Mouse (Mus musculus) lung, embryonic 14.5 days (tissue): ENCODE results near the gene Klhl40. TPM values are rescaled to one million over a fixed set of nuclear protein-coding genes. Genes with fewer than 3 reads are reported as not detected.

ENCODE experiments used
- ATAC-seq: fragments of 200-750 bp; cut with Nextera tagmentation; 2 replicates; pipeline ENCODE4 v1.8.0; 2017; ENCODE audit warnings: mild to moderate bottlenecking, moderate TSS enrichment, moderate library complexity; ENCODE audit not compliant: insufficient read depth
- DNase-seq: peaks from one replicate; pipeline ENCODE4 v3.0.0-alpha.2; 2015
- H3K27ac ChIP-seq: fragments of 300-500 bp; sonication (generic); 2 replicates; pipeline ENCODE4 v1.5.1; 2014; ENCODE audit warnings: low read depth, mild to moderate bottlenecking, moderate library complexity
- H3K27me3 ChIP-seq: fragments of 300-500 bp; sonication (generic); 2 replicates; pipeline ENCODE4 v1.6.1; 2014; ENCODE audit warnings: low read length, control low read depth; ENCODE audit not compliant: insufficient read depth
- H3K36me3 ChIP-seq: fragments of 300-500 bp; sonication (generic); 2 replicates; pipeline ENCODE4 v1.6.1; 2014; ENCODE audit warnings: control low read depth; ENCODE audit not compliant: insufficient read depth
- H3K4me1 ChIP-seq: fragments of 300-500 bp; sonication (generic); 2 replicates; pipeline ENCODE4 v1.6.1; 2014; ENCODE audit warnings: antibody characterized with exemption, control low read depth; ENCODE audit not compliant: insufficient read depth
- H3K4me2 ChIP-seq: fragments of 300-500 bp; sonication (generic); 2 replicates; pipeline ENCODE4 v1.6.1; 2014; ENCODE audit warnings: mild to moderate bottlenecking
- H3K4me3 ChIP-seq: fragments of 300-500 bp; sonication (generic); 2 replicates; pipeline ENCODE4 v1.5.1; 2014; ENCODE audit warnings: low read depth, low read length
- H3K9ac ChIP-seq: fragments of 300-500 bp; sonication (generic); 2 replicates; pipeline ENCODE4 v1.6.1; 2014
- H3K9me3 ChIP-seq: fragments of 300-500 bp; sonication (generic); 2 replicates; pipeline ENCODE4 v1.6.1; 2016; ENCODE audit warnings: low read depth, low read length, control low read depth
- CTCF ChIP-seq: IDR thresholded peaks from 2 replicates; pipeline ENCODE4 v1.5.1; 2016; ENCODE audit warnings: antibody characterized with exemption, low read depth
- WGBS: fragments of 180-500 bp; shearing (Covaris S2); extraction: QIAGEN DNeasy Blood & Tissue Kit; methylation state at CpG from one replicate; pipeline ENCODE4 v1.1.7; 2014; 5-methylcytosine and 5-hydroxymethylcytosine counted together
- polyA plus RNA-seq: library from polyadenylated mRNA; unstranded; fragments of >200 nt; fragmentation: Nextera tagmentation; extraction: Ambion mirVana; gene quantifications from 2 replicates; pipeline ENCODE4 v1.2.1, GENCODE M21; 2014

Gene Klhl40
- polyA plus RNA-seq, result 0.17 and 0.30 TPM in 2 replicates

GRCm38 (mm10) chr9:121777484-121778065 lies at the start of gene Klhl40:
Klhl40 (plus strand) TSS chr9:121777607.
- Histone ChIP-seq H3K4me3 (peak within 1 kb of the TSS; percentile 31), H3K27me3 (peaks cover 30% of the 10 kb centered on the region), H3K9ac (no peak within 1 kb of the TSS; the same call in 1 of the 2 replicates), H3K36me3 (no peaks in the 10 kb centered on the region), H3K9me3 (no peaks in the 10 kb centered on the region), H3K4me1 (0 out of 2 replicates have a peak, but pooled peaks cover 5% of the 10 kb centered on the region), H3K4me2 (peak within 1 kb of the TSS; percentile 67), H3K27ac (no peak within 1 kb of the TSS)
- DNase-seq (no peak), ATAC-seq (peak; percentile 61; the same call in 1 of the 2 replicates)
- no peak for TF ChIP-seq CTCF
- WGBS, result 14% methylated on average over 30 of the region's 30 CpGs

GRCm38 (mm10) chr9:121740490-121740889 lies 36.9 kb upstream of the Klhl40 start:
- ATAC-seq (no peak), DNase-seq (no peak)
- Histone ChIP-seq H3K36me3 (peaks cover 76% of the 10 kb centered on the region), H3K9ac (no peak overlapping the region), H3K4me2 (no peak overlapping the region), H3K9me3 (no peaks in the 10 kb centered on the region), H3K4me1 (no peaks in the 10 kb centered on the region), H3K27ac (no peak overlapping the region), H3K4me3 (no peak overlapping the region), H3K27me3 (no peaks in the 10 kb centered on the region)
- no peak for TF ChIP-seq CTCF
- WGBS, result 82% methylated on average over 6 of the region's 6 CpGs

GRCm38 (mm10) chr9:121741168-121741567 lies 36.2 kb upstream of the Klhl40 start:
- Histone ChIP-seq H3K27me3 (no peaks in the 10 kb centered on the region), H3K4me2 (no peak overlapping the region), H3K27ac (no peak overlapping the region), H3K4me1 (no peaks in the 10 kb centered on the region), H3K4me3 (no peak overlapping the region), H3K9me3 (no peaks in the 10 kb centered on the region), H3K9ac (no peak overlapping the region), H3K36me3 (peaks cover 76% of the 10 kb centered on the region)
- DNase-seq (no peak), ATAC-seq (no peak)
- no peak for TF ChIP-seq CTCF
- 90% methylated on average over 3 of the region's 3 CpGs for WGBS

- Histone ChIP-seq H3K36me3 (peaks cover 90% of the 10 kb centered on the region), H3K27ac (no peak overlapping the region), H3K4me1 (no peaks in the 10 kb centered on the region), H3K4me3 (no peak overlapping the region), H3K9ac (no peak overlapping the region), H3K4me2 (no peak overlapping the region), H3K9me3 (no peaks in the 10 kb centered on the region), H3K27me3 (no peaks in the 10 kb centered on the region)
- 86% methylated on average over 8 of the region's 8 CpGs for WGBS
- no peak for ATAC-seq
- no peak for DNase-seq
- TF ChIP-seq CTCF, result no peak
Measured at GRCm38 (mm10) chr9:121744051-121744450, 33.4 kb upstream of the Klhl40 start.

GRCm38 (mm10) chr9:121752774-121753173 lies 24.6 kb upstream of the Klhl40 start:
- no peaks in the 10 kb centered on the region for H3K27me3 ChIP-seq
- H3K27ac ChIP-seq, result no peak overlapping the region
- DNase-seq (no peak), ATAC-seq (no peak)
- no peak overlapping the region for H3K4me3 ChIP-seq
- H3K4me1 ChIP-seq, result no peaks in the 10 kb centered on the region
- no peak for TF ChIP-seq CTCF
- no peak overlapping the region for H3K4me2 ChIP-seq
- H3K9ac ChIP-seq, result no peak overlapping the region
- peaks cover 91% of the 10 kb centered on the region for H3K36me3 ChIP-seq
- 95% methylated on average over 9 of the region's 9 CpGs for WGBS
- no peaks in the 10 kb centered on the region for H3K9me3 ChIP-seq

- Histone ChIP-seq H3K9ac (no peak overlapping the region), H3K27ac (no peak overlapping the region), H3K4me1 (0 out of 2 replicates have a peak, but pooled peaks cover 5% of the 10 kb centered on the region), H3K4me2 (no peak overlapping the region), H3K27me3 (no peaks in the 10 kb centered on the region), H3K36me3 (peaks cover 72% of the 10 kb centered on the region), H3K9me3 (no peaks in the 10 kb centered on the region), H3K4me3 (no peak overlapping the region)
- 86% methylated on average over 3 of the region's 3 CpGs for WGBS
- ATAC-seq (no peak), DNase-seq (no peak)
- no peak for TF ChIP-seq CTCF
Measured at GRCm38 (mm10) chr9:121754624-121755023, 22.8 kb upstream of the Klhl40 start.

GRCm38 (mm10) chr9:121756785-121757184 lies 20.6 kb upstream of the Klhl40 start:
- Histone ChIP-seq H3K4me2 (no peak overlapping the region), H3K9me3 (no peaks in the 10 kb centered on the region), H3K4me1 (0 out of 2 replicates have a peak, but pooled peaks cover 8% of the 10 kb centered on the region), H3K36me3 (peaks cover 51% of the 10 kb centered on the region), H3K9ac (no peak overlapping the region), H3K4me3 (no peak overlapping the region), H3K27me3 (no peaks in the 10 kb centered on the region), H3K27ac (no peak overlapping the region)
- ATAC-seq (no peak), DNase-seq (no peak)
- TF ChIP-seq CTCF, result no peak
- 82% methylated on average over 3 of the region's 3 CpGs for WGBS
